Mouse (Mus musculus) 3T3-L1 (cell line): ENCODE measurements at regions not wholly inside any gene's neighbourhood (a gene's known extent, or its start where the extent isn't known, plus 50 kb on each side); places are given as distances from the start of the nearest gene placed in this dataset.

Source experiments
- DNase-seq: peaks from one replicate; pipeline ENCODE4 v3.0.0-alpha.2; 2015; ENCODE audit warnings: low read depth, low spot score

DNA sequence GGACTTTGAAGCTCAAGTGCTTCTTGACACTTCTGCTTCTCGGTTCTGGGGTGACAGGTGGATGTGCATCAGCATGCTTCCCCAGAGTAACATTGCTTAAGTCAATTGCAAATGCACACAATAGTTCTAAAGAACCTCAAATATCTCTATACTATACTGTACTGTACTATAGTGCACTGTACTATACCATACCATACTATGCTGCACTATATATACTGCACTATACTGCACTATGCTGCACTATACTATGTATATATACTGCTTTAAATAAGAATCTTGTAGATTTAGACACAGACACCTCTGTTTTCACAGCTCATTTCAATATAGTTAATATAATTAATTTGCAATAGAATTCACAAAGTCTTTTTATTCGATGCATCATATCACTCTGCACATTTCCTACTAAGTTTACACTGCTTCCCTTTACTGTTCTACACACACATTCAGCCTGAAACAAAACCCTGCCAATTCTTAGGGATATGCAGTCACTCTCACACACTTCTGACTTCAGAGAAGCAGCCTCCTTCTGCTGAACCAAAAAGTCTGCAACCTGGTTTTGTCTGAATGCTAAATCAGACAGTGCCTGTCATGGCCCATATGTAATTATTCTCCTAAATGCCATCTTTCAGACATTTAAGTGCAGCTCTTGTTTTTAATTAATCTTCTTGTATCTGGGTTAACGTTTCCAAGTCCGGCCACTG lies 570.8 kb upstream of the Map3k7 start:
- DNase-seq: no peak

DNA sequence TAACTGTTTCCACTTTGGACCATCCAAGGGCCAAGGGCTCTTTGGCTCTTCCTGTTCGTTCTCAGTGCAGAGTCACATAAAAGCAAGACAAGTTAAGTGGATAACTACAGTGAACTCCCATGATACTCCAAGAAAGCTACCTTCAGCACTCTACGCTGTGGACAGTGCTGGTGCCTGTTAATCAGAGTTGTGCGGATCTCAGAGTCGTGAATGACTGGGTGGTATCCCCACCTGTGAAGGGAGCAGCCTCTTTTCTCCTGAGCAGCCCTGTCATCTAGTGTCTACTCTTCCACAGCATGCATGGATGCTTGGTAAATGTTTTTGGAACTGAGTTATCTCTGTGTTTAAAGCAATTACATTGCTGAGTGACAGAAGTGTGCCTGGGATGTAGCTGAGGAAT lies 568.4 kb upstream of the Map3k7 start:
- no peak for DNase-seq

DNA sequence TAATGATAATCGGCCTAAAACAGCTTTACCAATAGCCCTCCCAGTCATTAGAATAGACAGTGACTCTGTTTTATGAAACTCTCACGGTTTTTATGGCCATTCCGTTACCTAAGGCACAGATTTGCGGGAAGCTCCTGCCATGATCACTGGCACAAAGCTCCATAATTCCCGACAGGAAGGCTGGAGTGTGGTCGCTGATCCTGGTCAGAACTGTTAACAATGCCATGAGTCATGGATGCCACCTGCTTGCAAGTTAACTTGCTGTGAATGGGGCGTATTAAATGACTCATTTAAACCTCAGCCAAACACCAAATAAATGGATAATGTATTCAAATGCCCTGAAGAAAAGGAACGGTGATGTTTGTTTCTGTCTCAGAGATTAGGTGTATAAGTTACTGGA lies 559.9 kb upstream of the Map3k7 start:
- DNase-seq: peak; percentile 55

DNA sequence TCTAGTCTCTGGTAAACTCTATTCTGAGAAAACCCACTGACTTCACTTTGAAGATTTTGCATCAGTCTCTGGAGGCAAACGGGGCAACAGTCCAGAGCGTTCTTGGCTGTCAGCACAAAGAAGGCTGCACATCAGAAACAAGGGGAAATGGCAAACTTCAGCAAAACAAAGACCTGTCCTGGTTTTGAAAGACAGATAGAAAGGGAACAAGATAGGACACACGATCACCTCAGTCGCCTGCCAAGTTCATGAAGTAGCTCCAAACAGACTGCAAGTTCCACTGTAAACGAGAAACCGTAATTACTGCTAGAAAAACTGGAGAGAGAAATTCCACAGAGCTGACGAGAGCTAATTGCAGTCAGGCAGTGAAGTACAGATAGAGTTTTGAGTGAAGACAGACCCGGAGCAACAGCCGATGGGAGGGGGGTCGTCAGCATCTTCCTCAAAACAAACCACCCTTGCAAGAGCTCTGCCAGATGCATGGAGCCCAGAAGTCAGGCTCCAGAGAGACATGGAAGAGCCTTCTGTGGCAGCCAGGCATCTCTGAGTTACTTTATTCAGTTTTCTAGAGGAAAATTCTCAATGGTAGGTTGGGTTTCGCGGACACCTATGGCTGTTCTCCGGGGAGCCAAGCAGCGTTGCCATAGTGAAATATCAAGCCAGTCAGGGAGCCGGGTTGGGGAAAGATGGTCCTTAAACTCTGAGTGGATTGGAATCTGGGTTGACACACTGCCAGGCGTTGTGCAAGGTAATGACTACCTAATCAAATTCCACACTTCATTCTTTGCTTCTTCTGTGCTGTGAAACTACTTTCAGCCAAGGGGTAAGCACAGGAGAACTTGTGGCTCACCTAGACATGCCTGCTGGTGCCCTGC lies 558.8 kb upstream of the Map3k7 start:
- DNase-seq: peak; percentile 52

DNA sequence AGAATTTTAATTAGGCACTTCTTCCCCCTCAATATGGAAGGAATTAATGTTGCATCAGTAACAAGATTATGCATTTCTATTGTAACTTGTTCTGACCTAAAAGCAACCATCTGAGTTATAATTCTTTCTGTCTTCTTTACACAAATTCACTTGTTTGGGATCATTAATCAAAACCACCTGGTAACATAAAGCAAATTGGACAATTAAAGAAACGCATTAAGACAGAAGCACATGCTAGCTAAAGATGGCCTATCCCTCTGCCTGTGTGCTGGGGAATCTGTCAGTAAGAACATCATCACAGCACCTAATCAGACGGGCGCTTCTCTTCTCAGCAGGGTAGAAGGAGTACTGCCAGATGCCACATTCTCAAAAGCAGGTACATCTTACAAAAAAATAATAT lies 553.7 kb upstream of the Map3k7 start:
- DNase-seq: no peak

DNA sequence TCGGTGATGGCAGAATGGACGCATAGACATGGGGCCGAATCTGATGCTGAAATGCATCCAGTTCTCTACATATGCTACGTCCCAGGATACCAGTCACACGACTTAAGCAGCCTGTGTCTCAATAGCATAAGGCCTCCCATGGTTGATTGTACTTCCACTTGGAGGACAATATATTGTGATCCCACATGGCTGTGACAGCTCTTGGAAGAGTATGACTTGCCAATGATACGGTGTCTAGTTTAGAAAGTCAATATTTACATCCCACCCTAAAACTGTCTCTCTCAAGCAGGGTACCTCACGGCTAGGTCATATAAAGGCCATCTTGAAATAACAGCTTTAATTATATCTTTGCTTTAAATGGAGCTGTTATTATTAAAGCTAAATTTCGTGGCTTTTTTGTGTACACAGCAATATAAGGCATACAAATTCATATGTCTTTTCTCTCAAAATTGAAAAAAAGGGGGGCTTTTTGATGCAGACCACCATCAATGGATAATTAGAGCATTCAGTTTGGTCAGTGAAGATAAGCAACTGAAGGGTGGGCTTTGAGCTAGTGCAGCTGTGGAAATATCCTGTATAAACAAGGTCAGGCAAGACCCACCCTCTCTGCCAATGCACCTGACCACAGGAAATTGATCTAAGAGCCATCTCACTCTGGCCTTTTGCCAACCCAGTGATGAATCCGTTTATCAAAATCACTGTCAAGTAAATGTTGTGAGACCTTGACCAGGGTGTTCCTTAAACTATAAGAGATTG lies 551.9 kb upstream of the Map3k7 start:
- no peak for DNase-seq

DNA sequence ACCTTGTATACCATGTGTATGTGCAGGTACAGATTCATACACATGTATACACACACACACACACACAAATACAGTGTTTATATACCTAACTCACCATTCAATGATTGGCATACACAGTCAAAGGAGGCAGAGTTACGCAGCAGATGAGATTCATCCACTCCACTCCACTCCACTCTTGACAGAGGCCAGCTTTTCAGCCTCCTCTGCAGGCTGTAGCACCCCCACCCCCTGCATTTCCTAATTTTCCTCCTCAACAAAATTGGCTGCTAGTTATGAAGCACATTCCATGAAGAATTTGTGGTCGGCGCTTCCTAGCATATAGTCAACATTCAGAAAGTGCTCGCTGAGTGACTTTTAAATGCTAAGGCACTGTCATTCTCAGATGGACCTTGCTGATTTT lies 546.7 kb upstream of the Map3k7 start:
- DNase-seq: no peak

DNA sequence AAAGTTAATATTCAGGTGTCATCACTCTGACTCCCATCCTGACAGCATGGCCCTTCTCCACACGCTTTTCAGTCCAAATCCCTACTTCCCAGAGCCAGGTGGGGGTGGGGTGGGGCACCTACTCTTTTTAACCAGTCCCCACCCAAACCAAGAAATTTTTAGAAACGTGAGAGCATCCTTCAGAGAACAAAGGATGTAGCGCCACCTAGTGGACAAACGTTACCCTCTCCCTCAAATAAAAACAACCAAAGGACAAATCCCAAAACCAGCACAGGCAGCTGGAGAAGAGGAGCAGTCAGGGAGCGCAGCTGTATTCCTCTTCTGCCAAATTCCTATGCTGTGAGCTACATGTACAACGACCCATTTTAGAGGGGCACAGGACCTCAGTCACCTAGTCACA lies 544.7 kb upstream of the Map3k7 start:
- DNase-seq: peak; percentile 72

DNA sequence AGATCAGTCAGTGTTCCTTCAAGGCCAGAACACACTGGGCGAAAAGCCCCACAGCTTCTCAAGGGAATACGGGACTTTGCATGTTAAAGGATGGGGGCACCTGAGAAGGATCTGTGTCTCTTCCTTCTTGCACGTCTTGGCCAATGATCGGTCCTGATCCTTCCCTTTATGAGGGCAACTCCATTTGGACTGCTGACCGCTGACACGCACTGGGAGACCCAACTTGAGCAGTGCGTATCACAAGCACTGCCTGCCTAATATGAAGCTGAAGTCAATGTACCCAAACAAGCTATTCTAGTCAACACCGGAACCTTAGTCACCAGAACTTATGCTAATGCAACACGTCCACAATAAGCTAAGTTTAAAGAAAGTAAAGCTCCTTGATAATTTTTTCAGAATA lies 543.7 kb upstream of the Map3k7 start:
- no peak for DNase-seq

DNA sequence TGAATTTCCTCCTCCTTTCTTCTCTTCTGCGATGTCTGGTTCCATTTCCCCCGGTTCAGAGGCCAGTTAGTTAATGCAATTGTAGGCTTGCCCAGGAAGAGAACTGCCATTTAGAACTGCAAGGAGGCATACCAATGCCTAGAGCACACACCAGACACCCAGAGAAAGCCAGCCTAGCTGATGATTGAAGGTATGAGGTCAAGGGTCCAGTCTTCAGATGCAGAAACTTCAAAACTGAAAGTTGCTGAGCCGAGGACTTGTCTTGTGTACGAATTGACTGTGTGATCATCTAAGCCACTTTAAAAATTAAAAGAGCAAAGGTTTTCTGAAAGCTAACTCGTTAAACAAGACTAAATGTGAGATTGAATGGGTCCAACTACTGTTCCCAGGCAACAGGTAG lies 542.5 kb upstream of the Map3k7 start:
- DNase-seq: no peak

DNA sequence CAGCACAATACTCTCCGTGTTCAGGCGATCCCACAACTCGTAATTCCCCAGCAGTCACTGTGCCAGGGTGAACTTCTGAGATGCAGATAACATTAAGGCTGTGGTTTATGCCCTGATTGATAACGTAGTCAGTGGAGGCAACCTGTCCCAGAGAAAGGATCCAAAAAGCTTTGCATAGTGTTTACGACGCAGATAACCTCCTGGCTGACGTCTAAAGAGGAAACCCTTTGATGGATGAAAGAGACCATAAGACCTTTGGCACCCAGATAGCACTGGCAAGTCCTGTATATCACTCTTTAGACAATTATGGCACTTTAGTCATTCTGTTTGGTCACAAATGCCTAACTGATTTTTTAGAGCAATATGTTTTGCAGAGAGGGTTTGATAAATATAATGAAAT lies 538.8 kb upstream of the Map3k7 start:
- DNase-seq: no peak

DNA sequence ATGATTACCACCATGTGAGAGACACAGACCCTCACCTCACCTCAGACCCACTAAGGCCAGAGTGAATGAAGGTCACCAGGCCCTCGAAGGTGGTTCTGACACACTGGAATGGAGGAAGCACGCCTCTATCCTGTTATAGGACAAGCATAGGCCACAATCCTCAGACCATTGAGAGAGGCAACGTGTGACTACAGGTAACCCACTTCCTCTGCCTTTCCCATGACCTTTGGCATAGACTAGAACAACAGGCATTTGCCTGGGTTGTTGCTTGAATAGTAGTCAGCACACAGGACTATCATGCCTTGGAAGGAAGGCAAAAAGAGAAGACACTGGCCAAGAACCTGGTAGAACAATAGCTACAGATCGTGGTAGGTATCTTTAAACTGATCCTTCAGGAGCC lies 538.2 kb upstream of the Map3k7 start:
- DNase-seq: no peak

DNA sequence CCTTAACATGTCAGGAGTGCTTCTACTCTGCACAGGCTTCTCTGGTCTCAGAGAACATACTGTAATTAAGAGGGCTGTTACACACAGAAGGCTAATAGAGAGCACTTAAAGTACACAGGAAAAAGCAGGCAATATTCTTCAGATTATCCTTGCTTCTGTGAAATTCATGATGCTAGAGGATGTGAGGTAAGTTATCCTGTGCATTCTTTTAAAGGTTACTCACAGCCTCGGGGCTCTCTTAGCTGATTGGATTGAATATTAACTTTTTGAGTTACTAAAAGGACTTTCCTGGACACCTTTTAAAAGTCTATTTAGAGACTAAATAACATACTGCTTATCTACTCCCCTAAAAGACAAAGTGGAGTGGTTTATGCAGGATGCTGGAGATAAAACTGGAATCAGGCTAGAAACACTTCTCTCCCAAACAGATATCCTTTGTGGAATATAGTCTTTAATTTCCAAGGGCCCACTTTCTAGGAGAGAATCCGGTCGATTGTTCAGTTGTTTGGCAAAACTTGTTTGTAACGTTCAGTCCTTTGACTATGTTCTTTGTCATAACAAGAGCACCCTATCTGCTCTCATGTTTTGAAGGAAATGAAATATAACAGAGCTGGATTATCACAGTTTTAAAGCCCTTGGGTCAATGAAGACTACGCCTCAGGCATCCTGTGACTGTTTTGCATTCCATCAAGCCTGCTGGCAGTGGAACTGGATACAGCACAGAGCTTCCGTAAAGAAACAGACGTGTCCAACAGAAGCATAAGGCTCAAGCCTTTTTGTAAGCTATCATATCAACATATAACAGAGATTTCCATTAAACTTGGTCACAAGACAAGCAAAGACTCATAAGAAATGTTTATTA lies 537.5 kb upstream of the Map3k7 start:
- DNase-seq: no peak

DNA sequence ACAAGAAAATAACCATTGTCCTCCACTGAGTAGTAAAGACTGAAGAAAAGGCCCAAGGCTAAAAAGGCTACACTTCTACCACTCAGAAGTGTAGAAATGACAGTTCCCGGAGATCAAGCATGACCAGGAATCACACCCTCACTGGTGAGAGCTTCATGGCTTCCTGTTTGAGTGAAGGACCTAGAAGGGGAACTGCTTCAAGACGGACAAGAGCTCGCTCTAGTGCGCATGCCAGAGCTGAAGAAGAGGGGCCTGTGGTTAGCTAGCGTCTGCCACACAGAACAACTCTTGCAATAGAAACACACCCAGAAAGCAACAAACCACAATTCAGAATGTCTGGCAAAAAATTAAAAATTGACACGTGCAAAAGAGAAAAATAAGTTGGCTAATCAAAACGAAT lies 530.0 kb upstream of the Map3k7 start:
- DNase-seq: no peak

DNA sequence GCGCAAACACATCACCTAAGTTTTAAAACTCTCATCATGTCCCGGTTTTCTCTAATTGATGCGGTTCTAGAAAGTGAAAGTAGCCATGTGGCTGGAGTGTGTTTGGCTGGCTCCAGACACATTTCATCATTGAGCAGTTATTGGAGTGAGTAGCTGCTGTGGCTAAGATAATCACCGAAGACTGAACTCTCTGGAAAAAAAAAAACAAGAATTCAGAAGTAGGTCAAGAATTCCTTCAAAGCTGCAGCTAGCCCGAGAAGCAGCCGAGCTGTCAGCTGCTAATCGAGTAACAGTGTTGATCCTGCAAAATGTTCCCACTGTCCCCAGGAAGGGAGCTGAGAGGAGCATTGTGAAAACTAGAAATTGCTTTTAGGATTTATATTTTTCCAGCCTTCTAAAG lies 509.0 kb upstream of the Map3k7 start:
- peak; percentile 37 for DNase-seq

DNA sequence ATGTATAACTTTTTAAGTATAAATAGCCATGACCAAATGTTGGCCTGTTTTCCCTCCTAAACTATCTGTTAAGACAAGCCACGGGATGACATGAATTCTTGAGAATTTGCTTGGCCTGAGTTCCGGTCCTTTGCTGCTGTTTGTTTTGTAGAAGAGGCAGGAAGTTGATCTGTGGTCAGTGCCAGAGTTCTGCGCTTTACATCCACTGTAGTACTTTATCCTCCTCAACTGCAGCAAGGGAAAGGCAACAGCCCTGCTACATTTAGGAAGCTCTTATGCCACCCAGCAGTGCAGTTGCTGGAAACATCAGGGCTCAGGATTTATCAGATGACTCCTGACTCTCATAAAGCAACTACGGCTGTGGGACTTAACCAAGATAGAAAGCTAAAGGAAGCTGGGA lies 508.4 kb upstream of the Map3k7 start:
- DNase-seq: peak; percentile 29

DNA sequence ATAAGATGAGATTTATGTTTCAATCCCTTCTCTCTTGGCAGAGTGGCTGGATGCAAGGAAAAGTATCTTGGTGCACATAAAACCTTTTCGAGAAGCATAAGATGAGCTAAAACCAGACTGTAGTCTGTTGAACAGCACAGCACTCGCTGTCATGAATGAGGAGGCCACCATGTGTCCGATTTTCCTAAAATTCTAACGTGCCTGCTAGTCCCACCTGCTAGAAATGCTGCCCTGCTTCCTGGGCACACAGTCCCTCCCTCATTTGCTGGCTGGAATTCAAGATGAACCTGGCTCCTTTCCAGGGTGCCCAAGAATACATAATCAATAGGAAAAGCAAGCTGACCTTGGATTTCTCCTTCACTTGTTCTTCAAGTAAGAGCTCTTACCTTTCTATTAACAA lies 501.4 kb upstream of the Map3k7 start:
- DNase-seq: no peak

DNA sequence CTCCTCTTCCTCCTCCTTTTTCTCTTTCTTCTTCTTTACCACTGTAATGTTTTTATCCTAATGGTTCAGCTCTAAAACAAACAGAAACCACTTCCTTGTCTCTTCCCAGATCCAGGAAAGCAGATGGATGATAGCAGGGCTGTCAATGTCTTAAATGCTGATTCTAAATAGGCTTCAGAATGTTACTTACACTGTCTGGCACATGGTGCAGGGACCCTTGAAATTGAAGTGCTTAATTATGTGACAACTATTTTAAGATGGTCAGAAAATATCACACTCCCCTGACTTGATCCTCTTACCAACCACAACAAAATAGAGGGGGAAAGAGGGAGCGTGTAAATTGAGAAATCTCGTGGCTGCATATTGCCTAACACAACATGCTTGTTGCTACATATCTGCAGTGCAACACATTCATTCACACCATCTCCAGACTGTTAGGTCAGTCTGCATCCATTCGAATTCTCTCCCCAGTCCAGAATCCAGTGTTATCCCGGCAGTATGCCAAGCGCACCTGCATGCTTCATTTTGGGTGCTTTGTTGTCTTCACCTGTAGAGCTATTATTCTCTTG lies 500.7 kb upstream of the Map3k7 start:
- no peak for DNase-seq

DNA sequence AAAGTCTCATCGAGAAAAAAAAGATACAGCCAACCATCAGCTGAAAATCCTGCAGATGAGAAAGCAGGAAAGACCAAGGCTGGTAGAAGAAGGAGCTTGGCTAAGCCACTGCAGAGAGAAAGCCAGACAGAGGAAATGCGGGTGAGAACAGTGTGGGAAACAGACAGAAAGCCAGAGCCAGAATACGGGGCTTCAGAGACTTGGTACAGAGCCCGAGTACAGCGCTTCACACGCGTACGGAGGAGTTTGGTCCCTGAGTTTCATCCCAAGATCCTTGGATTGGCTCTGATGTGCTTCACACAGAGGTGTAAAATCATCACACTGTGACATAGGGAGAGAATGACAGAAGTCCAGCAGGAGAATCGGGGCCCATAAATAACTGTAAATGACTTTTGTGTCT lies 495.6 kb upstream of the Map3k7 start:
- no peak for DNase-seq

DNA sequence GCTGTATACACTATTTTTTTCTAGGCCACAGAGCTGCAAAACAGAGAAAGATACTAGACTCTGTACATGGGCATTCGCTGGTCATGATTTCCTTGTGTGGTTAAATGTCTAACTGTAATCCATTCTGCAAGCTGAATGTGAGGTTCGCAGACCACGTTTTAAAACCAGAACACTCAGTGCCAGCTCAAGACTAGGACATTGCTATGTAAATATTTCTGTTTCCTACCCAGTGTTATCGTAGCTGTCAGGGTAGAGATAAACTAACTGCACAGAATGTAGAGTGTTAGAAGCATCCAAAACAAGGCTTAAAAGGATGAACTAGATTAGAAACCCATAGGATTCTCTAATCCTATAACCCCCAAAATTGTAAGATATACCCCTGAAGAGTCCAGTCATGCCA lies 494.1 kb upstream of the Map3k7 start:
- no peak for DNase-seq

DNA sequence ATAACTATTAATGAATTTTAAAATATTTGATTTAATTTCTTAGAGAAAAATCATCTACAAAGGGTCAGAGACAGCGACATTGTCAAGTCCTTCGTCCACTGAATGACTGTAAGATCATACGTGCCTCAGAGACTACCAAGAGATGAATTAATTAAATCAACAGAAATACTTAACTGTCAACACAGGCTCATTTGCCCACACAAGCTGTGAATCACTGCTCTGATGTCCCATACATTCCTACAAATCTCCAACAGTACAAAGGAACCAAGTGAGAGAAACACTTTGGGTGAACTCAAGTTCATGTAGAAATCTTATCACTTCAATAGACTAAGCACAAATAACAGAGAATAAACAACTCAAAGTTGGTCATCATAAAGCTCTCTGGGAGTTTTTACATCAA lies 471.4 kb upstream of the Map3k7 start:
- no peak for DNase-seq
